In the genomic region with DNA sequence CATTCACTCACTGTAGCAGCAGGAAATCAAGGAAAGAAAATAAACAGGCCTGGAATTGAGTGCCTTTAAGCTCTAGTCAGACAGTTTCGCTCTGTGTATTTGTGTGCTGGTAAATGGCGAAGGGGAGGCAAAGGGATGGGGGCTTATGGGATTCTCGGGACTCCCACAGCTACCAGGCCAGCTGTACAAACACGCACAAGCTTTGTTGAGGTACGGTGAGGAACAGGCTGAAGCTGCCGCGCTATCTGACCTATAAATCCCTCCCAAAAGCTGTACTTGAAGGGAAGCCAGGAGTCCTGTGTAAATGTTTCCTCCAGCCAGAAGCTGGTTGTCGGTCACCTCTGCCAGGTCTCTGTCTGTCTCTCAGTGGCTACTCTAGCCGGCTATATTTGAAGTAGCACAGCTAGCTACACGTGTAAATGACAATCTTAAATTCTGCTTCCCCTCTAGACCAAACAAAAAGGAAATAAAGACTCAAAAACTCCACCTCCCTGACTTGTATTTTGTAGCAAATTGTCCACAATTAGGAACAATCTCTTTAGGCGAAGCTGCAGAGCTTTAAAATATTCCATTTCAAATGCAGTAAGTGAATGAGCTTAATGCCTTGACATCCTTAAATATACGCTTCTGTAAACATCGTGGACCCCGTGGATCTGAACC, we compare ENCODE assay signal across 8 mouse cellular contexts.
DNase-seq lines count a peak whose midpoint lies in the region; ATAC-seq lines count a peak whose summit lies in the region.

No protein-coding gene starts in this region.

- 0 out of 2 replicates have a peak overlapping the region, but pooled peaks have one; percentile 49 for H3K27ac ChIP-seq in heart, embryonic 15.5 days
- no peak overlapping the region for H3K27ac ChIP-seq in midbrain, embryonic 15.5 days

- H3K4me1 ChIP-seq in heart, embryonic 15.5 days (replicated peaks), result peaks cover 8% of the 10 kb centered on the region; the same call in 1 of the 2 replicates
- peaks cover 8% of the 10 kb centered on the region for H3K4me1 ChIP-seq in midbrain, embryonic 15.5 days

- 0 out of 2 replicates have a peak overlapping the region, but pooled peaks have one; percentile 13 for H3K4me3 ChIP-seq in heart, embryonic 15.5 days
- peak overlapping the region; percentile 8; the same call in 1 of the 2 replicates for H3K4me3 ChIP-seq in midbrain, embryonic 15.5 days

- H3K36me3 ChIP-seq in heart, embryonic 15.5 days, result no peaks in the 10 kb centered on the region
- H3K36me3 ChIP-seq in midbrain, embryonic 15.5 days (replicated peaks), result no peaks in the 10 kb centered on the region

- H3K9ac ChIP-seq in heart, embryonic 15.5 days, result no peak overlapping the region
- H3K9ac ChIP-seq in midbrain, embryonic 15.5 days, result peak overlapping the region; percentile 20

- H3K4me2 ChIP-seq in heart, embryonic 15.5 days, result peak overlapping the region; percentile 45
- H3K4me2 ChIP-seq in midbrain, embryonic 15.5 days, result peak overlapping the region; percentile 43

- ATAC-seq in heart, embryonic 15.5 days (replicated peaks; ENCODE audit: insufficient number of reproducible peaks, insufficient read depth, low FRiP score, low read depth), result peak; percentile 27; the same call in 1 of the 2 replicates
- ATAC-seq in midbrain, embryonic 15.5 days (replicated peaks), result peak; percentile 76

- DNase-seq in kidney, postnatal 10 days, result peak; percentile 6
- no peak for DNase-seq in kidney, adult 11 months
- DNase-seq in embryo, embryonic 9.5 days (ENCODE audit: extremely low spot score), result peak; percentile 63
- no peak for DNase-seq in testis, postnatal 14 days (ENCODE audit: low spot score)
- DNase-seq in adrenal gland, adult 2 months, result no peak
- DNase-seq in left cerebral cortex, adult 8-10 months (ENCODE audit: low spot score in 2 of 2), result no peak

- no peaks in the 10 kb centered on the region for H3K9me3 ChIP-seq in heart, embryonic 15.5 days (replicated peaks)
- no peaks in the 10 kb centered on the region for H3K9me3 ChIP-seq in midbrain, embryonic 15.5 days

- no peaks in the 10 kb centered on the region for H3K27me3 ChIP-seq in heart, embryonic 15.5 days
- H3K27me3 ChIP-seq in midbrain, embryonic 15.5 days (replicated peaks), result no peaks in the 10 kb centered on the region

- 29% methylated on average over 14 of the region's 14 CpGs for WGBS in heart, embryonic 15.5 days
- WGBS in midbrain, embryonic 15.5 days, result 22% methylated on average over 14 of the region's 14 CpGs

Comparison
In these comparisons a context has a peak if more than half of its experiments do, and no peak if none do; other contexts are left out.
1. DNase-seq: peak in kidney, postnatal 10 days (single experiment) and embryo, embryonic 9.5 days (single experiment); none in kidney, adult 11 months (single experiment), testis, postnatal 14 days (single experiment), adrenal gland, adult 2 months (single experiment) and left cerebral cortex, adult 8-10 months (0 of 2).